Mouse (Mus musculus): ENCODE measurements around the gene Agfg1.

GRCm38 (mm10) chr1:82825783-82826182 lies 13.5 kb upstream of the Agfg1 start:
- TF ChIP-seq ZNF384 (IDR thresholded peaks at IDR 0.05; ENCODE audit: low read depth, low read length): no peak
- TF ChIP-seq HCFC1 (IDR thresholded peaks at IDR 0.05; ENCODE audit: borderline replicate concordance, insufficient read depth, low read length): no peak
- TF ChIP-seq ZC3H11A (IDR thresholded peaks at IDR 0.05; ENCODE audit: borderline replicate concordance, low read depth, low read length): no peak
- no peak for TF ChIP-seq CHD2 (IDR thresholded peaks at IDR 0.05; ENCODE audit: low read depth, low read length)
- TF ChIP-seq MAFK (IDR thresholded peaks at IDR 0.05; ENCODE audit: insufficient read depth, low read depth, low read length): no peak

Data from ES-E14 (cell line).